Mouse (Mus musculus): ENCODE measurements around the gene Mfrp. TPM values are rescaled to one million over a fixed set of nuclear protein-coding genes. Genes with fewer than 3 reads are reported as not detected.

The Mfrp gene
- 0.11 TPM in 1 of 2 replicates, not detected in the other for polyA plus RNA-seq (2016; fragmentation: Nextera tagmentation; extraction: Ambion mirVana)

GRCm38 (mm10) chr9:44101490-44101889 lies at the start of gene Mfrp:
TSS of gene Mfrp (plus strand) at chr9:44101729.
- H3K36me3 ChIP-seq, result peaks cover 24% of the 10 kb centered on the region
- 80% methylated on average over 9 of the region's 9 CpGs for WGBS (ENCODE audit: insufficient replicate concordance)
- H3K27me3 ChIP-seq (replicated peaks), result no peaks in the 10 kb centered on the region
- no peak within 1 kb of the TSS for H3K4me2 ChIP-seq
- ATAC-seq, result no peak
- H3K27ac ChIP-seq, result no peak within 1 kb of the TSS
- peaks cover 4% of the 10 kb centered on the region; the same call in 1 of the 2 replicates for H3K4me1 ChIP-seq
- H3K4me3 ChIP-seq, result no peak within 1 kb of the TSS
- no peaks in the 10 kb centered on the region for H3K9me3 ChIP-seq (replicated peaks)
- no peak within 1 kb of the TSS for H3K9ac ChIP-seq

- ATAC-seq, result no peak
- no peaks in the 10 kb centered on the region for H3K36me3 ChIP-seq
- WGBS (ENCODE audit: insufficient replicate concordance), result 56% methylated on average over 3 of the region's 3 CpGs
- H3K4me2 ChIP-seq, result no peak overlapping the region
- no peaks in the 10 kb centered on the region for H3K9me3 ChIP-seq (replicated peaks)
- H3K4me3 ChIP-seq, result no peak overlapping the region
- H3K9ac ChIP-seq, result no peak overlapping the region
- H3K4me1 ChIP-seq, result no peaks in the 10 kb centered on the region
- H3K27ac ChIP-seq, result no peak overlapping the region
- peaks cover 22% of the 10 kb centered on the region for H3K27me3 ChIP-seq (replicated peaks)
These were observed 48.7 kb upstream of the Mfrp start for GRCm38 (mm10) chr9:44052855-44053254.

- Histone ChIP-seq H3K4me3 (no peak overlapping the region), H3K27me3 (replicated peaks) (peaks cover 23% of the 10 kb centered on the region), H3K27ac (no peak overlapping the region), H3K36me3 (no peaks in the 10 kb centered on the region), H3K9ac (no peak overlapping the region), H3K4me2 (no peak overlapping the region), H3K4me1 (no peaks in the 10 kb centered on the region), H3K9me3 (replicated peaks) (no peaks in the 10 kb centered on the region)
- 37% methylated on average over 1 of the region's 1 CpGs for WGBS (ENCODE audit: insufficient replicate concordance)
- no peak for ATAC-seq
These were observed 47.6 kb upstream of the Mfrp start for GRCm38 (mm10) chr9:44053936-44054335.

- no peak overlapping the region for H3K9ac ChIP-seq
- H3K36me3 ChIP-seq, result no peaks in the 10 kb centered on the region
- H3K27ac ChIP-seq, result no peak overlapping the region
- WGBS (ENCODE audit: insufficient replicate concordance), result 61% methylated on average over 6 of the region's 6 CpGs
- ATAC-seq, result no peak
- H3K4me2 ChIP-seq, result no peak overlapping the region
- H3K9me3 ChIP-seq (replicated peaks), result no peaks in the 10 kb centered on the region
- peaks cover 34% of the 10 kb centered on the region for H3K27me3 ChIP-seq (replicated peaks)
- no peak overlapping the region for H3K4me3 ChIP-seq
- no peaks in the 10 kb centered on the region for H3K4me1 ChIP-seq
These were observed 42.9 kb upstream of the Mfrp start for GRCm38 (mm10) chr9:44058606-44059005.

DNA sequence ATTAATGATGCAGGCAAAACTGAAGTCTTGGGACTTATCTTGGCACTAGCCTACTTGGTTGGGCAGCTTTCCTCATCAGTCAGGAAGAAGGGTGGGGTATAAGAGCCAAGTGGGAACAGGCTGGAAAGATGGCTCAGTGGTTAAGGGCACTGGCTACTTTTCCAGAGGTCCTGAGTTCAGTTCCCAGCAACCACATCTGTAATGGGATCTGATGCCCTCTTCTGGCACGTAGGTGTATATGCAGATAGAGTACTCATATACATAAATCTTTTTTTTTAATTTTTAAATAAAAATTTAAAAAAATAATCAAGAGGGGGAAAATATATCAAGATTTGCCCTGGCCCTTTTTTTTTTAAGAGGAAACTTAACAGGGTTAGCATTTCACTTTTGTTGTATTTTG lies 36.4 kb upstream of the Mfrp start:
- Histone ChIP-seq H3K9ac (no peak overlapping the region), H3K27me3 (replicated peaks) (peaks cover 18% of the 10 kb centered on the region), H3K4me2 (no peak overlapping the region), H3K4me1 (peaks cover 32% of the 10 kb centered on the region), H3K4me3 (no peak overlapping the region), H3K36me3 (no peaks in the 10 kb centered on the region), H3K27ac (no peak overlapping the region), H3K9me3 (replicated peaks) (no peaks in the 10 kb centered on the region)
- no peak for ATAC-seq
- 21% methylated on average over 1 of the region's 1 CpGs for WGBS (ENCODE audit: insufficient replicate concordance)

DNA sequence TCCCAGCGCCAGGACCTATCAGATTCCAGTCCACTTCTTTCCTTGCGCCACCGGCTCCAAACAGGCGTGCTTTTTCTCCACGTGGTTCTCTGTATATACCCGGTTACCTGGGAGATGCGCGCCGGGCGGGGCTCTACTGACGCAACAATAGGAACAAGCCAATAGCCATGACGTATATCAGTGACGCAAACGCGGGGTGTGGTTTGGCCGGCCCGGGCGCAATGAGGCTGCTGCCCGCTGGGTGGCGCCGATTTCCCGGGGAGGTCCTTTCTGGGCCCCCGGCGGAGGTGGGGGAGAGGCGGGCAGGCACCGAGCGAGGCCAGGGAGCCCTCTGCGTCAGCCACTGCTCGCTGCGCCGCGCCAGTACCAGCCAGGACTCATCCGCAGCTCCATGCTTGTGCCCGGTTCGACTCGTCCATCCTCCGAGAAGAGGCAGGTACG lies 34.7 kb upstream of the Mfrp start, which contains the start of gene Usp2:
TSS of gene Usp2 (plus strand) at position 237 of the 441 bp plus-strand sequence.
- Histone ChIP-seq H3K9ac (peak within 1 kb of the TSS; percentile 66), H3K4me2 (peak within 1 kb of the TSS; percentile 93), H3K4me1 (peaks cover 40% of the 10 kb centered on the region), H3K27ac (0 out of 2 replicates have a peak within 1 kb of the TSS, but pooled peaks have one; percentile 25), H3K27me3 (replicated peaks) (peaks cover 25% of the 10 kb centered on the region), H3K36me3 (no peaks in the 10 kb centered on the region), H3K9me3 (replicated peaks) (no peaks in the 10 kb centered on the region), H3K4me3 (peak within 1 kb of the TSS; percentile 60)
- WGBS (ENCODE audit: insufficient replicate concordance), result under 1% methylated on average over 38 of the region's 38 CpGs
- ATAC-seq, result peak; percentile 91

DNA sequence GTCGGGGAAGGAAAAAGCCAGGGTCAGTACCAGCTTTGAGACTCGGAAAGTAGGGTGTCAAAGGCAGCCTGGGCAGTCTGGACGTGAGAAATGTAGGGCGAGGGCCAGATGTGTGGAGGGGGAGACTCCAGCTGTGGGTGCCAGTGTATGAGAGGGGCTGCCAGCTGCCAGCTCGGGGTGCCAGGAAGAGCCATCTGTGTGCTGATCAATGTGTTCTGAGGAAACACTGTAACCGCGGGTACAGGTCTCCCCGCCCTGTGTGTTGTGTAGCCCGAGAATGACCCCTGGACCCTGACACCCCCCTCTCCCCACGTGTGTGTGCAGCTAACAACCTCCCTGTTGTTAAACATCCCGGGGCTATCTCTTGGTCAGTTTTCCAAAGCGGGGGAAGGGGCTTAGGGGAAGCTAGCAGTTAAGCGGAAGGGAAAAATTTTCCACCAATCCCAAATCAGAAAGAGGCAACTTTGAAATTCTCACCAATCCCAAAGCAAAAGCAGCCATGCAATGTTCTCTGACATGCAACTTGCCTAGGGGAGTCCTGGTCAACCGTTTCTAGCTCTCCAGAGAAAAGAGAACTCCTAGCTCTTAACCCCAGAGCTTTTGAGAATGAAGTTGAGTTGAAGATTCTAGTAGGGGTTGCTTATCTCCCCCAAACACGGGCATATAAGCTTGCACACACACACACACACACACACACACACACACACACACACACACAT lies 34.1 kb upstream of the Mfrp start:
- Histone ChIP-seq H3K27ac (0 out of 2 replicates have a peak overlapping the region, but pooled peaks have one; percentile 25), H3K36me3 (no peaks in the 10 kb centered on the region), H3K4me2 (peak overlapping the region; percentile 93), H3K4me3 (peak overlapping the region; percentile 60), H3K27me3 (replicated peaks) (peaks cover 31% of the 10 kb centered on the region), H3K9me3 (replicated peaks) (no peaks in the 10 kb centered on the region), H3K9ac (peak overlapping the region; percentile 66), H3K4me1 (peaks cover 41% of the 10 kb centered on the region)
- peak; percentile 52 for ATAC-seq
- WGBS (ENCODE audit: insufficient replicate concordance), result 4% methylated on average over 15 of the region's 15 CpGs

GRCm38 (mm10) chr9:44067960-44068330 lies 33.6 kb upstream of the Mfrp start:
- Histone ChIP-seq H3K9ac (peak overlapping the region; percentile 66; the same call in 1 of the 2 replicates), H3K4me3 (0 out of 2 replicates have a peak overlapping the region, but pooled peaks have one; percentile 60)

DNA sequence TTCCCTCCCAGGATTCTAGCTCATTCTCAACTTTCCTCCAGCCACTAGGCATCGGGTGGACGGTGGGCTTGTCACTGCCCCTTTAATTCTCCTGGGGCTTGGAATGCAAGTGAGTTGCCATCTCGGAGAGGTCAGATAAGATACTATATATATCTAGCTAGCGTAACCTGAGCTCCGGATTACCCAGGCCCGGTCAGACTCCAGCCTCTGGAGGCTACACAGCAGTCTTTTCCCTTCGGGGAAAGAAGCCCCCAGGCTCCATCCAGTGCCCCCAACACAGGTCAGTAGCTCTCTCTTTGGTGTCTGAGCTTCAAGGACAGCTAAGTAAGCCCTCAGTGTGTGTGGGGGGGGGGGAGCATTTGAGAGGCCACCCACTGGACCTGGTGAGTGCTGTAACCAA lies 32.3 kb upstream of the Mfrp start:
- Histone ChIP-seq H3K9me3 (replicated peaks) (no peaks in the 10 kb centered on the region), H3K27ac (no peak overlapping the region), H3K36me3 (no peaks in the 10 kb centered on the region), H3K9ac (peak overlapping the region; percentile 9; the same call in 1 of the 2 replicates), H3K27me3 (replicated peaks) (peaks cover 41% of the 10 kb centered on the region), H3K4me2 (no peak overlapping the region), H3K4me1 (peaks cover 45% of the 10 kb centered on the region), H3K4me3 (no peak overlapping the region)
- 19% methylated on average over 7 of the region's 7 CpGs for WGBS (ENCODE audit: insufficient replicate concordance)
- no peak for ATAC-seq

More at GRCm38 (mm10) chr9:44067960-44068330, 33.6 kb upstream of the Mfrp start:
- peak overlapping the region; percentile 93 for H3K4me2 ChIP-seq
- H3K9me3 ChIP-seq (replicated peaks), result no peaks in the 10 kb centered on the region
- peaks cover 45% of the 10 kb centered on the region for H3K4me1 ChIP-seq
- ATAC-seq, result no peak
- no peaks in the 10 kb centered on the region for H3K36me3 ChIP-seq
- H3K27me3 ChIP-seq (replicated peaks), result peaks cover 37% of the 10 kb centered on the region
- 64% methylated on average over 6 of the region's 6 CpGs for WGBS (ENCODE audit: insufficient replicate concordance)
- H3K27ac ChIP-seq, result no peak overlapping the region

- no peak for ATAC-seq
- Histone ChIP-seq H3K4me1 (peaks cover 38% of the 10 kb centered on the region), H3K27me3 (replicated peaks) (peaks cover 45% of the 10 kb centered on the region), H3K9me3 (replicated peaks) (no peaks in the 10 kb centered on the region), H3K4me3 (no peak overlapping the region), H3K27ac (no peak overlapping the region), H3K9ac (no peak overlapping the region), H3K4me2 (no peak overlapping the region), H3K36me3 (no peaks in the 10 kb centered on the region)
- WGBS (ENCODE audit: insufficient replicate concordance), result 64% methylated on average over 14 of the region's 14 CpGs
These were observed 31.3 kb upstream of the Mfrp start for GRCm38 (mm10) chr9:44070113-44070843.

GRCm38 (mm10) chr9:44070844-44071231 lies 30.7 kb upstream of the Mfrp start:
- Histone ChIP-seq H3K27ac (no peak overlapping the region), H3K9me3 (replicated peaks) (no peaks in the 10 kb centered on the region), H3K27me3 (replicated peaks) (peaks cover 50% of the 10 kb centered on the region), H3K4me2 (no peak overlapping the region), H3K36me3 (no peaks in the 10 kb centered on the region), H3K4me3 (no peak overlapping the region), H3K4me1 (peaks cover 38% of the 10 kb centered on the region), H3K9ac (no peak overlapping the region)
- 48% methylated on average over 8 of the region's 8 CpGs for WGBS (ENCODE audit: insufficient replicate concordance)
- no peak for ATAC-seq

All from liver, embryonic 12.5 days (tissue).